Mouse (Mus musculus) CH12.LX (cell line): Measurements from ENCODE around the gene Nr5a2.

Experiments
- BHLHE40 ChIP-seq: IDR thresholded peaks from 2 replicates; pipeline ENCODE4 v1.6.1; 2011; ENCODE audit warnings: mild to moderate bottlenecking, low read depth, low read length, improper control_type of control experiment
- E2F4 ChIP-seq: IDR thresholded peaks from 2 replicates; pipeline ENCODE4 v1.6.1; 2011; ENCODE audit warnings: low read depth, low read length, improper control_type of control experiment; ENCODE audit not compliant: insufficient replicate concordance
- EP300 ChIP-seq: IDR thresholded peaks from 2 replicates; pipeline ENCODE4 v1.6.1; 2011; ENCODE audit warnings: low read length, improper control_type of control experiment
- MAZ ChIP-seq: IDR thresholded peaks from 2 replicates; pipeline ENCODE4 v1.6.1; 2012; ENCODE audit warnings: low read depth, mild to moderate bottlenecking, inconsistent platforms, low read length, improper control_type of control experiment, moderate library complexity
- MYC ChIP-seq: IDR thresholded peaks from 2 replicates; pipeline ENCODE4 v1.6.1; 2011; ENCODE audit warnings: low read depth, mild to moderate bottlenecking, improper control_type of control experiment, low read length
- PAX5 ChIP-seq: IDR thresholded peaks from 2 replicates; pipeline ENCODE4 v1.6.1; 2012; ENCODE audit warnings: low read length, inconsistent platforms, mixed read lengths
- POLR2A ChIP-seq: IDR thresholded peaks from 2 replicates; pipeline ENCODE4 v1.6.1; 2011; ENCODE audit warnings: low read depth, mild to moderate bottlenecking, improper control_type of control experiment, low read length
- POLR2AphosphoS2 ChIP-seq: IDR thresholded peaks from 2 replicates; pipeline ENCODE4 v1.6.1; 2011; ENCODE audit warnings: low read depth, low read length, improper control_type of control experiment
- TCF12 ChIP-seq: IDR thresholded peaks from 2 replicates; pipeline ENCODE4 v1.6.1; 2014; ENCODE audit warnings: low read depth, mild to moderate bottlenecking, inconsistent platforms, low read length, improper control_type of control experiment
- ZMIZ1 ChIP-seq: IDR thresholded peaks from 2 replicates; pipeline ENCODE4 v1.6.1; 2012; ENCODE audit warnings: low read depth, mild to moderate bottlenecking, inconsistent platforms, low read length, improper control_type of control experiment
- ZNF384 ChIP-seq: IDR thresholded peaks from 2 replicates; pipeline ENCODE4 v1.6.1; 2012; ENCODE audit warnings: low read depth, low read length, improper control_type of control experiment, inconsistent platforms

GRCm38 (mm10) chr1:136940603-136941002, 19.6 kb downstream of the Nr5a2 start:
- no peak for TF ChIP-seq TCF12
- TF ChIP-seq POLR2AphosphoS2: no peak
- TF ChIP-seq POLR2A: no peak
- TF ChIP-seq ZNF384: no peak
- no peak for TF ChIP-seq MYC
- no peak for TF ChIP-seq BHLHE40
- no peak for TF ChIP-seq E2F4
- no peak for TF ChIP-seq PAX5
- TF ChIP-seq ZMIZ1: no peak
- no peak for TF ChIP-seq MAZ
- TF ChIP-seq EP300: no peak
